Mouse (Mus musculus) mouse embryonic stem cell (cell line): ENCODE results near the gene Fam227b.

Experiments
- in situ Hi-C, 2 experiments: fragments of 300-500 bp; cut with MboI; formaldehyde crosslinking; loops; 1 replicate in 1 of 2; 3 replicates in 1 of 2; pipeline ENCODE4 v1.14.3; 2019 to 2020; ENCODE audit warnings: low sequenced_read_pairs in 2 of 2, low pct_unique_long_range_greater_than_20kb in 1 of 2, mixed read lengths in 1 of 2; ENCODE audit not compliant: unreplicated experiment in 1 of 2

Gene Fam227b

DNA sequence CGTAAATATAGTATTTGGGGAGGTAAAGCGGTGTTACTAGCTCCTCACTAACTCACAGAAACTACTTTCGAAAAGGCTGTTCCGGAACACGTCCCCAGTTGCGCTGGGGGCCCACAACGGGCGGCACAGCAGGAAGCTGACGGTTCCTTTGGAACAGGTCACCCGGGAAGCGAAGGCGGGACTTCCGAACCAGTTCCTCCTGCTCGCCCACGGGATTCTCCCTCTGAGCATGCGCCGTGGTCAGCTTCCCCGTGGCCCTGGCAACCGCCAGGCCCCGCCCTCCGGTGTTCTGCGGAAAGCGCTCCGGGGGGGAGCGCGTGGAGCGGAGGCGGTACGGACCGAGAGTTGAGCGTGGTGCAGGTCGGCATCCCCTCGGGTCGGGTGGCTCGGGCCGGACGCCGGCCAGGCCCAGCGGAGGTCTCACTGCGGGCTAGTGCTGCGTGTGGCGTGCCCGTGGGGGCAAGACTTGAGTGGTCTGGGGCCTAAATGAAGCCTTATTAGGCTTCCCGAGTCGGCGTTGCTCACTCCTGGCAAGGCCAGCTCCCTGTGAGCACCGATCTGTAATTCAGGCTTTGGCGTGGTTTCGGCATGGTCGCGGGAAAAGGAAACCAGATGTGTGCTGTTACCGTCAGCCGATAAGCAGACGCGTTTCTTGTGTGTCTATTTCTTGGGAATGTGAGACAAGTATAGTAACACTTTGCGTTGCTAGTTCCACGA lies at the start of gene Fam227b, which contains the start of gene Dtwd1:
Gene Fam227b (minus strand): TSS at position 150 of the 717 bp plus-strand sequence.
Gene Dtwd1 (plus strand): TSS at position 287 of the 717 bp plus-strand sequence.
- in situ Hi-C loops: no loop called here

DNA sequence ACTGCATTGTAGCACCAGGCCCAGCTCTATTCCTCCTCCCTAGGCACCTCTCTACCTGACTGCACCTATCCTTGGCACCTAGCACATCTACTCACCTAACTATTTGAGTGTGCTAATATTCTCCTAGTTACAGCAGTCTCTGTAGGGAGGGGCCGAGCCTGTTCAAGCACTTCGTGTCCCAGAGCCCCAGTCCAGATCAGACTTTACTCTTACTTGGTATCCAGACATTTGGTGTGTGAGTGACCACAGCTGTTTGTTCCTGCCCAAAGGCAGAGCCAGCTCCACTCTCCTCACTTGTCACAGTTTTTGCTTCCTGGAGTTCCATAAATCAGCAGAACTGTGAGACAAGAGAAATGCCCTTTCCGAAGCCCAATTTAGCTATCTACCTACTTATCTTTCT lies 47.2 kb upstream of the Fam227b start:
- in situ Hi-C loops: no loop called here

DNA sequence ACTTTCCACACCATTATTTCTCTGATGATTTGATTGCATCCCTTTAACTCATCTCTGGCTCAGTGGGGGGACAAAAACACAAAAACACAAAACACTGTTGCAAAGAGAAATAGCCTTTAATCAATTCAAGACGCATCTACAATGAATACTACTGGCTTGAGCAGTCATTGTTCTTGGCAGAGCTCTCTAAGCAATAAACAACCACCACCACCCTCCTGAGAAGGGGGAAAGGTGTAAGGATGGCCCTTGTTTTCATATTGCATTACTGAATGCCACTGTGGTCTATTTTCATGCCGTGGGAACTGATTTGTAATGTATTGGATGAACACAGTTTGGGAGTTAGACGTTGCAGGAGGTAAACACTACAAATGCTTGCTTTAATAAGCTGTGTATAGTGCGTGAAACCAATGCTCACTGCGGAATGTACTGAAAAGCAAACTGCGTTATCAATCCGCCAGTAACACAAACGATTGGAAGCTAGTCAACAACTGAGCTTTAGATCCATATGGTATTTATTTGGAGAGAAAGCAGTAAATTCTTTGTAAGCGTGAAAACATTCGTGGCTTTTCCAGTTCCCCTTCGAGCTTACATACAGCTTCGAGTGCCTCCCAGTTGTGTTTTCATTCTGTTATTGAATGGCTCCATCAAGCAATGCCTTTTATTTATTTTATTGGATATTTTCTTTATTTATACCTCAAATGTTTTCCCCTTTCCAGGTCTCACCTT lies 44.0 kb upstream of the Fam227b start:
- in situ Hi-C loops: no loop called here

DNA sequence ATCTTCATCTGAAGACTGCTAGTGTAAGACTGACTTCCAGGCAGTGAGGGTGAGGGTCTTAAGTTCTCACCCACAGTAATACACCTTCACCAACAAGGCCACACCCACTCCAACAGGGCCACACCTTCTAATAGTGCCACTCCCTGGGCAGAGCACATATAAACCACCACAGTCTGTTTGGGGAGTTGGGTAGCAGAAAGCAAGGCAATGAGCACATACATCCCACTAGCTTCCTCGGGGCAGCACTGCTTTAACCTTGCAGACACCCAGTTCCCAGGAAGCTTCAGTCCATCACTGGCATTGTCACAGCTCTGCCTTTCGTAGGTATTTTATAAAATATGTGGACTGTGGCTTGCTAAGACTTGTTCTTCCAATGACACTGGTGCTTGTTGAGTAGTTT lies 40.3 kb upstream of the Fam227b start:
- in situ Hi-C loops: no loop called here

DNA sequence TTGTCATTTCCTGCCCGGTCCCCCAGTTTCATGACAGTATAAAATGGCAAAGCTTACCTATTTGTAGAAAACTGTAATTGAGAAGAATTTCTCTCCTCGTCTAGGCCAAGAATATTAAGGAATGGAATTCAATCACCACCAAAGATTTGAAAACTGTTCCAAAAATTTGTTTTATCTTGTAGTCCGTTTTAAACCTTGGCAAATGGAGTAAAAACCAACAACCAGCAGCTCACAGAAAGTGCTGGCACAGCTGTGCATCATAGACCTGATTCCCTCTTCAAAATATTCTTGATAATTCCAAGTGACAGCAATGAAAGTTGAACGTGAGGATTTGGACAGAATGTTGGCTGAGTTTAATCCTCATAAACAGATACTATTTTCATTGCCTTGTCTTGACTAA lies 39.5 kb upstream of the Fam227b start:
- in situ Hi-C loops: no loop called here

DNA sequence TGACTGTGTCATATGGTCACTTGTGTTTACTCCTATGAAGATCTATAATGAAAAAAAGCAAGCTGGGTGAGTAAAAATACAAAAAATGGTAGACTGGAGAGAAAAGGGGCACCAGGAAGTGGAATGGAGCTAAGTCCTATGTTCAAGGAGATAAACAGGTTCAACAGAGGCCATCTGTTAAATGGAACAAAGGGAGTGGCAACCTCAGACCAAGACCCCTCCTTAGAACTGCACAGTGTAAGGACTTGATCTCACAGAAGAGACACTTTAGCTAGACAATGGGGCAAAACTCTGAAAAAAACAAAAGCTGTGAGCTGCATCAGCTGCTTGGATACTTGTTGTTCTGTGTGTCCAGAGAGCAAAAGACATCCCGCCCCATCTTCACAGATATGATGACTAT lies 19.6 kb upstream of the Fam227b start:
- in situ Hi-C loops: no loop called here

DNA sequence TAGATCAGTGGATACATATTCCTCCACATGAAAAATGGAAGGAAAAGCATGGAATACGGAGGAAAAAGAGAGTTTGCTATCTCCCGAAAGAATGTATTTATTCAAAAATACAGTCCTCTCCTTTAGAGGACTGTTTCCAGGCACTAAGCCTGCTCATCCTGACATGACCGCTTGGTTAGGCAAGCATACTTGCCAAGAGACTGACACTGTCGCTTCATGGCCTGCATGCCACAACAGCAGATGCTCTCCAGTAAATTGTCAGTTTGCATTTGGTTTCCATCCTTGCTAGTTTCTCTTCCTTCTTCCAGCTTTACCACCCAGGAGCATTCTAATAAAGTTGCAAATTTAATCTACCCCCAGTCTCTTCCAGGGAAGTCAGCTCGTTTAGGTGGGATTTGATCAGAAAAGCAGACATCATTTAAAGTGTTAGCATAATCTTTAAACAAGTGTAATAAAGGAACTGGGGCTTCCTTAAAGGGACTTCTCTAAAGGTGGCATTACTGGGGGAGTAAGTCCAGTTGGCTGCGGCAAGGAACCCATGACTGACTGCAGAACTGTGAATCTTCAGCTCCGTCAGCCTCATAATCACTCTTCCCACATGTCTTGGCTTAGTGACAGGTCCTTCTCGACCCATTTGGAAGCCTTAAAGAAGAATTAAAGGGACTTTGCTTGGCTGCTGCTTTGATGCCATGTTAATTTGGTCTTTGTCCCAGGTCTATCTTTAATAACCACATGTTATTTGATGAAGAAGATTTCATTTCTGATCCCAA lies 15.2 kb upstream of the Fam227b start:
- in situ Hi-C loops: no loop called here

DNA sequence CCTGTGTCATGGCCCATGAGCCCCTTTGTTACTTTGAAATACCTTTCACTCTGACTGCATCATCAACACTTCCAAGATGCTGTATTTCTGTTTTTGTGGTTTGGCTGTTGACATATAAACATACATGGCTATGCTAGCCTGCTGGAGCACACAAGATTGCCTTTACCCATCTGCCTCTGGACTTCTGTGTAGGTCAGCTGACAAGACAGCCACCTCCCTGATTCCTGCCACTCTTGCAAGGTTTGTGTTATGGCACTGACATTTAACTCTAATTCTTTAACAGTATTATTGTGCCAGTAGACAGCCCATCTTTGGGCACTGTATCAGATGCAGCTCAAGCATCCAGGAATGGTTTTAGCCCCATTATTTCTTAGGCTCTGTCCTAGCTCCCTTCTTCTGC lies 14.5 kb upstream of the Fam227b start:
- in situ Hi-C loops: no loop called here

DNA sequence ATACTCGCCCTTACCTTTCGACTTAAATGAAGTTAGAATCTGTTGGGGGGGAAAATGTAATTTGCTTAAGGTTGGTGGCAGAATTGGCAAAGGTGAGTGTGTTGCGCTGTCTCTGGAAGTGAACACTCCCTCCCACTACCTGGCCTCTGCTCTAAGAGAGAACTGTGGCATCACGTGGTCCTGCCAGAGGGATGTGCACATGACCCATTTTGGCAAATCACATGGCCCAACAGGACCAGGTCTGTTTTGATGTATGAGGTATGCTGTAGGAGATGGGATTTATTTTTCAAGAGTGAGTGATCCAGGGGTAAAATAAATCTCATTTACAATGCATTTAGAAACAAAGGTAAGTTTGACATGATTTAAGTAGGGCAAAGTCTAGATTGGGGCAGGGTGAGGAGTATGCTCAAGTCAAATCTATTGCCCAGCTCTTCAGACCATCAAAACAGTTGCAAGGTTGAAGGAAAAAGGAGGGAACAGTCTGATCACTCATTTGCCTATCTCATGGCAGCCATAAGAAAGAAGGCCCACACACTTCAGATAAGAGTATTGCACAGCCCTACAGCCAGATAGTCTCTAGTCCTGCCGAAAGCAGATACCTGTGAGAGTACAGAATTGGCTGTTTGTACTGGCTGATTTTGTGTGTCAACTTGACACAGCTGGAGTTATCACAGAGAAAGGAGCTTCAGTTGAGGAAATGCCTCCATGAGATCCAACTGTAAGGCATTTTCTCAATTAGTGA lies 13.6 kb upstream of the Fam227b start:
- in situ Hi-C loops: no loop called here

DNA sequence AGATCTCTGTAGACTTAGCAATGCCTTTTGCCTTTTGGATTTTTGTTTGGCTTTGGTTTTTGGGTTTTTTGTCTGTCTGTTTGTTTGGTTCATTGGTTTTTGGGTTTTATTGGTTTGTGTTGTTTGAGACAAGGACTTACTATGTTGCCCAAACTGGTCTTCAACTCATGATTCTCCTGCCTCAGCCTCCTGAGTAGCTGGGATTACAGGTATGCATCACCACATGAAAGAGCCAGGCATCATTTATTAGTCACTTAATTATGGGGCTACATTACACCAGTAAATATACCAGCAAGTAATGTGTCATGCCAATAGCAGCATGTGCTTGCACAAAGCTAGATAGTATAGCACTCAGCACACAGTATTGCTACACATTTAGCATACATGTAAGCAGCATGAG lies 4.1 kb downstream of the Fam227b start:
- in situ Hi-C loops: no loop called here

DNA sequence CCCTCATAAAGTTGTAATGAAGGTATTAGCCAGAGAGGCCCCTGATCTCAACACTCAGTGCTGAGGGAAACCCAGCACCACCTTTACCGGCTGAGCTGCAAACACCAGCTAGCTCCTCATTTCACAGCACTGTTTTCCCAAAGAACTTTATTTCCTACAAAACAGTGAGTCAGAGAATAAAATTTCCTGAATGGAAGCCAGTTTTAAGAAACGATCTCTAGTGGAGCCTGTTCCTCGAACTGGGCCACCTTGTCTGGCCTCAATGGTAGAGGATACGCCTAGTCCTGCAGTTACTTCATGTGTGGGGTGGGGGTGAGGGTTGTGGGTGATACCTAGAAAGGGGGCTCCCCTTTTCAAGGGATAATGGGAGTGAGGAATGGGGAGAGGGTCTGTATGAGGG lies 57.2 kb downstream of the Fam227b start:
- in situ Hi-C loops: no loop called here

DNA sequence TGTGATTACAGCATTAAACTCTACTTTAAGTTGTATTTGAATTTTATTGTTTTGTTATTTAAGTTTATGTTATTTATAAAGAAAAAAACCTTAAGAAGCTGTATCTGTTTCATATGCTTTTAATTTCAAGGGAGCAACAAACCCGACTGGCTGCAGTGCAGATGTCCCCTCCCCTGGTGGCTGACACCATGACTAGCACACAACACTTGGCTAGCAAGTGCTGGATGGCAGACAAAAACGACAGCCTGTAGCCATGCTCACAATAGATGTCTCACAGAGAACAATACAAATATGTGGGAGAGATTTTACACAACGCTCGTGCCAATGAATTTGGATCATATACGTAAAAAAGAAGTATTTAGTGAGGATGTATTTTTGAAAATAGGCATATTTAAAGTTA lies 61.4 kb downstream of the Fam227b start:
- in situ Hi-C loops: no loop called here

DNA sequence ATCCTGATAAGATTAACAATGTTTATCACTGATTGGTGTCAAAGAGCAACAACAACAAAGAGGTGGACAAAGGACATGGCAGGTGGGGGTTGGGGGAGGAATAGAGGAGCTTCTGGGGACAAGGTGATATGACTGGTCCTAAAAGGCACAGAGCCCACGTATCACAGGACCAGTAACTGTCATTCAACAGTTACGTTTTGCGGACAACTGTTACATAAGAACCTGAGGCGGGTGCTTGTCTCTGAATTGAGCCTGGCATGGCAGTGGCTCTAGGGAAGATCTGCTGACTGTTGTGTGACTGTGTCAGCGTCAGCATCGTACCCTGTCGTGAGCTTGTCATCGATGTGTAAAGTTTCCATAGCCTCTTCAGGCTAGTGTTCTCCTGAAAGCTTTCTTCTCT lies 65.6 kb downstream of the Fam227b start:
- in situ Hi-C loops: no loop called here

DNA sequence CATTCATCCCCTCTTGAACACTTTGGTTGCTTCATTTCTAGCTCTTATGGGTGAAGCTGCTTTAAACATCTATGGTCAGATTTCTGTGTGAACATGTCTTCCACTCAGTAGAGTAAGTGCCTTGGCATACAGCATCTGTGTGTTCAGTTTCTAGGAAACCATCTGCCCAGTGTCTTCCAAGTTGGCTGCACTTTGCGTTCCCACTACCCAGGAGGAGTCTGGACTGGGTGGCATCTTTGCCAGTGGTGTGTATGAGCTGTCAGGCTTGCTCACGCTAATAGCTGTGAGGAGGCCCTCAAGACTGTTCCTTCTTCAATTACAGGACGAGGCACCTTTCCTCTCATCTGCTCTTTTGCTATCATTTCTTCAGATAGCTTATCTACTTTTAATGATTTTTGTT lies 67.5 kb downstream of the Fam227b start:
- in situ Hi-C loops: no loop called here

DNA sequence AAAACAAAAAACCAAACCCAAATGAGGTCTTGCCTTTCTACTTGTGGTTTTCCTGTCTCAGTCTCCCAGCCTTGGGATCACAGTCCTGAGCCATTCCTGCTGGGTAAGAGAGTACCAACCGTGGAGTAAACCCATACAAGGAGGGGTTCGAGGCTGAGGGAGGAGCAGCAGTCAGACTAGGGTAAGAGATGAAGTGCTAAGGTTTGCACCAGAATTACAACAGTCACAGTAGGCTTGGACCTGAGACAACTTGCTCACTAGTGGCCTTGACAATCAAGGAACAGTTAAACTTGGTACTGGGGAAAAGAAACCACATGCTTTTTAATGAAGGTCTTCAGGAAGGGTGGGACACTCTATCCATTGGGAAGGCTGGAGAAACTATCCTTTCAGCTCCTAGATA lies 72.7 kb downstream of the Fam227b start:
- in situ Hi-C loops: no loop called here

DNA sequence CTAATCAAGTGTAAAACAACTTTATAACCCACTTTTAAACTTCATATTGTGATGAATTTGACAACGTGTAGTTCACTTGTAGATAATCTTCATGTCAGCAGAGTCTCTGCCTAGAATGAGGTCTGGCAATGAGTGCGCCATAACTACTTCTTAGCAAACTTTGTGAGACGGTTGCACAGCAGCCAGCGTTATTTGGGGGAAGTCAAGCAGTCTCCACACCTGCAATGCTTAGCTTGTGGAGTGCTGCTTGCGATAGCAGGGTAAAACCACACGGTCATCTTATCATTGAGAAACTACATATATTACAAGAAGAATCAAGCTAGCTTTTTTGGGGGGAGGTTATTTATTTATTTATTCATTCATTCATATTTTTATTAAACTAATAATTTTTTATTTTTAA lies 75.3 kb downstream of the Fam227b start:
- in situ Hi-C loops: no loop called here

DNA sequence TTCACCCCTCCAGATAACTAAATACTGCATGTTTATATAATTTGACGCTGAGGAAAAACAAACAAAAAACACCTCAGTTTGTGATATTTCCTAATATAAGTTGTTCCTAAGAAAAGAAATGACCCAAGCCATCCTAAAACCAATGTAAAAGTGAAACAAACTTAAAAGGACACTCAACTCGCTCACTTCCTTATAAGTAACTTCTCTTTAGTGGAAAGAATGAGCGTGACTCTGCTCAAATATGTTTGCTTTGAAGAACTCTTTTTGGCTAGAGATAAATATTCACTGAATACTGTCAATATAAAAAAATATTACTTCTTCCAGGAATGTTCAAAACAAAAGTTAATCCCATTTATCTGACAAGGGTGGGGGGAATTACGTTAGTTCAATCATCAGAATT lies 78.1 kb downstream of the Fam227b start:
- in situ Hi-C loops: no loop called here

DNA sequence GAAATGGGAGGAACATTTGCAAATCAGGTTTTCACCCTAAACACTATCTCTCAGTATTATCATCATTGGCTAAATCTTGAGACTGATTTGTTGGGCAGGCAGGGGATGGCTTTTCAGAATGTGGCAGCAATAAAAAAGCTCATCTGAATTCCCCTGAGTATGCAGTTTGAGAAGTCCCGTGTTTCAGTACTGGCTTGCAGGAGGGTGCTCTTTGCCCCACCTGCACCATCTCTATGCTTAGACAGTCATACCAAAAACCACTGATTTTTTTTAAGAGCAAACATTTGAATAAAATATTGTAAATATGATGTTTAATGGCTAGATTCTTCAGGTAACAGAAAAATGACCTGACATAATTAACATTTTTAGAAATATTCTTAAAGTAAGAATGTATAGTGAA lies 82.1 kb downstream of the Fam227b start:
- in situ Hi-C loops: no loop called here

DNA sequence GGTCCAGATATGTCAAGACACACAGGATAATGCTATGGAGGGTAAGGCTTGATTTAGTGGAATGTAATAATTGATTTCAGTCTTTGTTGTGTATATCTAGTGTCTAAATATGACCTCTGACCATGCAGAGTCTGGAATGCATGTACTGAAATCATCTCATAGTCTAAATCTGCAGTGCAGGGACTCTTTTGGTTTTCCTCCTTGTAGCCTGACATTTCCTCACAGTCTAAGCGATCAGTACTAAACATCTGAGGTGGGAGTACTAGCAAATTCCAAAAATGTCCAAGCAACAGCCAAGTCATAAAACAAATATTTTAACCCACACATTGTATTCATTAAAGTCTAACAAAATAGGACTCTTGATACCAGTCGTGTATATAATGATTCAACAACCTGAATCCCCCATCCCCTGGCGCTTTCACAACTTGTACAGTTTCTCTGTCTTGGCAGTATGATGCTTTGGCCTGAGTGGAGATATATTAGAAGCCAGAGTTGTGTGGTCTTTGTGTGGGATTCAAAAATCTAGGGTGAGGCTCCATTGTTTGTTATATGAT lies 86.4 kb downstream of the Fam227b start:
- in situ Hi-C loops: no loop called here
